Mouse (Mus musculus): ENCODE results near the gene Kat7. TPM values are rescaled to one million over a fixed set of nuclear protein-coding genes. Genes with fewer than 3 reads are reported as not detected.

Kat7 gene
- total RNA-seq (2017): 81.0 and 90.4 TPM in 2 replicates

DNA sequence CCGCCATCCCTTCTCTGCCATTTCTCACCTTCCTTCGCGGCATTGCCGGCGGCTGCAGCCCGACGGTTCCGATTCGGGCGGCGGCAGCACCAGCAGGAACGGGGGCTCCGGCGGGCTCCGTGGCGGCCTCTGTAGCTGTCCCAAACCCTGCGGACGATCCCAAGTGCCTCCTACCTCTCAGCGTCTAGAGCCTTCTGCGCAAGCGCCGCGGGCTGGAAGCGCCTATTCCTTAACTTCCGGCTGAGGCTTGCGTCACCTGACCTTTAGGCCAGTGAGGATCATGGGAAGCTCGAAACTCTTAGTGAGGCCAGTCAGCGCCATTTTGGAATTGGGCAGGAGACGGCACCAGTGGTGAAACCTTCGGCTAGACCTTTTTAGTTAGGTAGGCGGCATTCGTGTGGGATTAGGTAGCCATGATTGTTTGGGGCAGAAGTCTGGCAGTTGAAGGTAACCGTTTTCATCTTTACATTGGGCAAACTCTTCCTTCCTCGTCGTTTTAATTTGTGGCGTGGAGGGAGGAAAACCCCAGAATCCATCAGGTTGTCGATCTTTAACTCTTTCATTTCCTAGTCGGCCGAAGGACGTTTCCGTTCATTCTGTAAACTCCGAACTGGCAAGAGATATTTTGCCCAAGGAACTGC lies at the start of gene Kat7:
TSS of gene Kat7 (minus strand) at position 240 of the 641 bp plus-strand sequence.
- peak; percentile 88 to 90 for ATAC-seq (replicated peaks in 1 of 2; ENCODE audit: insufficient read depth in 1 of 2, low FRiP score in 2 of 2, low TSS enrichment in 1 of 2, low read depth in 1 of 2, poor library complexity in 2 of 2, severe bottlenecking in 2 of 2)

- no peak for ATAC-seq (replicated peaks in 1 of 2; ENCODE audit: insufficient read depth in 1 of 2, low FRiP score in 2 of 2, low TSS enrichment in 1 of 2, low read depth in 1 of 2, poor library complexity in 2 of 2, severe bottlenecking in 2 of 2)
Measured at GRCm38 (mm10) chr11:95358263-95358662, 48.2 kb upstream of the Kat7 start.

- ATAC-seq (replicated peaks in 1 of 2; ENCODE audit: insufficient read depth in 1 of 2, low FRiP score in 2 of 2, low TSS enrichment in 1 of 2, low read depth in 1 of 2, poor library complexity in 2 of 2, severe bottlenecking in 2 of 2): peak; percentile 81 to 82
Measured at GRCm38 (mm10) chr11:95356469-95357273, 46.6 kb upstream of the Kat7 start.

GRCm38 (mm10) chr11:95356039-95356438 lies 46.0 kb upstream of the Kat7 start:
- ATAC-seq (replicated peaks in 1 of 2; ENCODE audit: insufficient read depth in 1 of 2, low FRiP score in 2 of 2, low TSS enrichment in 1 of 2, low read depth in 1 of 2, poor library complexity in 2 of 2, severe bottlenecking in 2 of 2): no peak

- no peak for ATAC-seq (replicated peaks in 1 of 2; ENCODE audit: insufficient read depth in 1 of 2, low FRiP score in 2 of 2, low TSS enrichment in 1 of 2, low read depth in 1 of 2, poor library complexity in 2 of 2, severe bottlenecking in 2 of 2)
Measured at GRCm38 (mm10) chr11:95355661-95356011, 45.6 kb upstream of the Kat7 start.

DNA sequence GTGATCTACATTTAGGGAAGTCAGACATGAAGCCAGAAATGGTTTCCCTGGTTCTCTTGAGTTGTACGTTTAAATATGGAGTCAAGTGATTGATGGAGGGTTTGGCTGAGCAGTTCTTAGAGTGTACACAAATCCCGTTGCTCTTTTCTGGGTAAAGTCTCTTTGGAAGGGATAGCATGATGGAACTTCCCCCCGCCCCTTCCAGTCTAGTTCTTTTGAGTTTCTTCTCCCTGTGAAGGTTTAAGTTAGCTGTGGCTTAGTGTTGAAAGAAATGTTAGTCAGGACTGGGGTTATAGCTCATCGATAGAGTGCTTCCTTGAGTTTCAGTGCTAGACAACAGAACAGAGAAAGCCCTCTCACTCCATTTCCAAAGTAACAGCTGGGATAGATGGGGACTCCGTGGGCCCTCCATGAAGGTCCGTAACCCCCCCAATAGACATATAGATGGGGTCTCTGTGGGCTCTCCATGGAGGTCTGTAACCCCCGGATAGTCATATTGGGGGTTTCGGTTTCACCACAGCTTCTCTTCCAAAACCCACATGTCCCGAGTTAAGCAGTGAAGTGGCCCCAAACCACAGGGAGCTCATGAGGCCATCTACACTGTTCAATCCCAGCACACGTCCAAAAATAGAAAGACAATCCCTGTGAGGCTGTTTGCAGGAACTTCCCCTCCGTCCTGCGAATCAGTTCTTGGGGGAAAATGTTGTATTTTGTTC lies 45.1 kb upstream of the Kat7 start:
- no peak for ATAC-seq (replicated peaks in 1 of 2; ENCODE audit: insufficient read depth in 1 of 2, low FRiP score in 2 of 2, low TSS enrichment in 1 of 2, low read depth in 1 of 2, poor library complexity in 2 of 2, severe bottlenecking in 2 of 2)

DNA sequence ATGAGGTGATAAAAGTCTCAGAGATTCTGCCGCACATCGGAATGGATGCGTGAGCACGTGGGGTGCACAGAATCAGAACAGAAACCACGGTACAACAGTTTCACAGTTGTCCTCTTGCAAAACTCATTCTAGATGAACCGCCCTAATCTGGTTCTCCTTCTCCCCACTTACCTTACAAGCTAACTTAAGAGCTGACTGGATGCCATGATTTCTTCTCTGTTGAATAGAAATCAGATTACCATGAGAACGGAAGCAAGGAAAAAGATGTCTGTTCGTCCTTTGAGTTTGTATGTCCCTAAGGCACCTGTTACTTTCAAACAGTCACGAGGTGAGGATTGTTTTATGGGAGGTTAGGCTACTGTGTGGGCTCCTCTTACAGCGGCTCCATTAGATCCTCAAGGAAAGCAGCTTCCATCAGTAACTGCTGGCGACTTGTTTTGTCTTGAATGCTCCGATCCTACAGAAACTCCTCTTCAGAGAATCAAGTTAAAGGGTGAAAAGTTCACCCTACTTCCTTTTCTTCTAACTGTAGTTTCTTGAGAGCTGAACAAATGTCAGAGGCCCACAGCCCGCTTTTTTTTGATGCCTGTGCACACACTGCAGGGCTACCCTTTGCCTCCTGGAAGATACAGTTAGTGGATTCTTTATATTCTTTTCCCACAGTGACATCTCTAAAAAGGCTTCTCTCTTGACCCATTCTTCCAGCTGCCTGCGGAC lies 44.3 kb upstream of the Kat7 start:
- no peak for ATAC-seq (replicated peaks in 1 of 2; ENCODE audit: insufficient read depth in 1 of 2, low FRiP score in 2 of 2, low TSS enrichment in 1 of 2, low read depth in 1 of 2, poor library complexity in 2 of 2, severe bottlenecking in 2 of 2)

DNA sequence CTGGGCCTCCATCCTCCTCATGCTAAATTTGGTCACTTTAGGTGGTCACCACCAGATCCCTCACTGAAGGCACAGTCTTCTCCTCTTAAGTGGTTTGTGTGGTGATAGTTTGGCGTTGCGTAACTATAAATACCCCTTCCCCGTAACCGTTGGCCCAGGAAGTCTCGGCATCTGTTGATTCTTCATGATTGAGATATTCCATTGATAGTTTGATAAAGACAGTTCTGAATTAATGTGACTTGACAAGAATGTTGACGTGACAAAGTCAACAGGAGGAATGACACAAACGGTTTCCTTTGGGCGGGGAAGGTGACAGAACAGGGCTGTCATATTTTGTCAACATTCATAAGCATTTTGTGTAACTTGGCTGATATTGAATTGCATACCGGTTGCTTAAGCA lies 43.2 kb upstream of the Kat7 start:
- ATAC-seq (replicated peaks in 1 of 2; ENCODE audit: insufficient read depth in 1 of 2, low FRiP score in 2 of 2, low TSS enrichment in 1 of 2, low read depth in 1 of 2, poor library complexity in 2 of 2, severe bottlenecking in 2 of 2): no peak

DNA sequence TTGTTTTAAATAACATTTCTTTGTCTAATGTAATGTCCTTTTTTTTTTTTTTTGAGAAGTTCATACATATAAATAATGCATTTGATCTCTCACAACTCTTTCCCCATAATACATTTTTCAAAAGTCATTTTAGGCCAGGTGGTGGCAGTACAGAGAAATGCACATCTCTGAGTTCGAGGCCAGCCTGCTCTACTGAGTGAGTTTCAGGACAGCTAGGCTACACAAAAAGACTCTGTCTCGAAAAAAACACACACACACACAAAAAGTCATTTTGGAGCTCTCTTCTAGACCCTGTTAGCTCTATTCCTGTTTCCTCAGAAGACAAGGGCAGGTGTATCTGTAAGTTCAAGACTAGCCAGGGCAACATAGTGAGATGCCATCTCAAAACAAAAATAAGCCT lies 42.6 kb upstream of the Kat7 start:
- no peak for ATAC-seq (replicated peaks in 1 of 2; ENCODE audit: insufficient read depth in 1 of 2, low FRiP score in 2 of 2, low TSS enrichment in 1 of 2, low read depth in 1 of 2, poor library complexity in 2 of 2, severe bottlenecking in 2 of 2)

DNA sequence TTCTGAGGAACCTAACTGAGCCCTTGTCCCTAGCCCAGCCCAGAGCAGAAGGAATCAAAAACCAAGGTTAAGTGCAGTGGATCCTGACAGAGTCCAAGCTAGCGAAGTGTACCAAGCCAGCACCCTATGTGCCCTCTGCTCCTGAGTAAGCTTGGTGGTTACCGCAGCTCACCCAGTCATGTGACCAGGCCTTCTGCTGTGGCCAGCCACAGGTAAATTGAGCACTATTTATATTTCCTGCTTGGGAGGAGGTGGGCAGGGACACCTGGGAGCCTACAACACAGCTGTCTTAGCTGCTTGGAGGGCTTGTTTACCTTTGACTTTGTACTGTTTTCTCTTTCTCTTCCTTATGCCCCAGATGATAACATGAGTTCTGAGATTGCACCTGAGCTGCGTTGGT lies 40.9 kb upstream of the Kat7 start:
- ATAC-seq (replicated peaks in 1 of 2; ENCODE audit: insufficient read depth in 1 of 2, low FRiP score in 2 of 2, low TSS enrichment in 1 of 2, low read depth in 1 of 2, poor library complexity in 2 of 2, severe bottlenecking in 2 of 2): no peak

DNA sequence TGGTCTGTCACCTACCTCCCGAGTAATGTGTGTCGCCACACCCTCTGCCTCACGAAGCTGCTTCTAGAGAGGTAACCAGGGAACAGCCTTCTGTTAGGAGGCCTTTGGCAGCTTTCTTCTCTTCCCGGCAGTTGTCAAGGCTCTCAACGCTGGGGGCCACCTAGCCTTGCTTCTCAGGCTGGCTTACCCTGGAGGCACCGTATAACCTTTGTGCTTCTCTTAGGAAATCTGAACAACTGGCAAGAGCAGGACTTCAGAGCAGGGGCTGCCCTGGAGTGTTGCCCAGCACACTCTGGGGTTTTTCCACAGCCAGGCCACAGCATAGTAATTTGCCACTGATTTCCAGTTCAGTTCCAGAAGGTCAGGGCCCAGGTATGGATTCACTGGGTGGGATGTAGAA lies 40.2 kb upstream of the Kat7 start:
- ATAC-seq (replicated peaks in 1 of 2; ENCODE audit: insufficient read depth in 1 of 2, low FRiP score in 2 of 2, low TSS enrichment in 1 of 2, low read depth in 1 of 2, poor library complexity in 2 of 2, severe bottlenecking in 2 of 2): no peak

- no peak for ATAC-seq (replicated peaks in 1 of 2; ENCODE audit: insufficient read depth in 1 of 2, low FRiP score in 2 of 2, low TSS enrichment in 1 of 2, low read depth in 1 of 2, poor library complexity in 2 of 2, severe bottlenecking in 2 of 2)
Measured at GRCm38 (mm10) chr11:95344181-95344580, 34.1 kb upstream of the Kat7 start.

DNA sequence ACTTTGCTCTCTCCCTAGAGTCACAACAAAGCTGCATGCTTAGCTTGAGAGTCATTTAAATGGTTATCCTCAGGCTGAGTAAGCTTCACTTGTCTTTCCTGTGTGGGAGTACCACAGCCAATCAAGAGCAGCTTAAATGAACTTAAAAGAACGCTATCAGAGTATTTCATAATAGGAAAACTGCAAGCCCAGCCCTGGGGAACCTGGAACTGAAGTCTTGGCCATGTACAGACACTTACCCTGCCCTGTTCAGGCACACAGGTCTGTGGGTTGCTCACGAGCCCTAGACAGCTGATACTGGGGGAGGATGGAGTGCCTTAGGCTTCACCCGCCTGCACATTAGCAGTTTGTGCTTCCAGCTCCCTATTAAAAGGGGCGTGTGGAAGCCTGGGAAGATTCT lies 33.1 kb upstream of the Kat7 start:
- ATAC-seq (replicated peaks in 1 of 2; ENCODE audit: insufficient read depth in 1 of 2, low FRiP score in 2 of 2, low TSS enrichment in 1 of 2, low read depth in 1 of 2, poor library complexity in 2 of 2, severe bottlenecking in 2 of 2): no peak

GRCm38 (mm10) chr11:95340664-95341063 lies 30.6 kb upstream of the Kat7 start:
- ATAC-seq (replicated peaks in 1 of 2; ENCODE audit: insufficient read depth in 1 of 2, low FRiP score in 2 of 2, low TSS enrichment in 1 of 2, low read depth in 1 of 2, poor library complexity in 2 of 2, severe bottlenecking in 2 of 2): no peak

- ATAC-seq (replicated peaks in 1 of 2; ENCODE audit: insufficient read depth in 1 of 2, low FRiP score in 2 of 2, low TSS enrichment in 1 of 2, low read depth in 1 of 2, poor library complexity in 2 of 2, severe bottlenecking in 2 of 2): no peak
Measured at GRCm38 (mm10) chr11:95340259-95340658, 30.2 kb upstream of the Kat7 start.

GRCm38 (mm10) chr11:95339471-95340021 lies 29.5 kb upstream of the Kat7 start:
- no peak for ATAC-seq (replicated peaks in 1 of 2; ENCODE audit: insufficient read depth in 1 of 2, low FRiP score in 2 of 2, low TSS enrichment in 1 of 2, low read depth in 1 of 2, poor library complexity in 2 of 2, severe bottlenecking in 2 of 2)

- no peak for ATAC-seq (replicated peaks in 1 of 2; ENCODE audit: insufficient read depth in 1 of 2, low FRiP score in 2 of 2, low TSS enrichment in 1 of 2, low read depth in 1 of 2, poor library complexity in 2 of 2, severe bottlenecking in 2 of 2)
Measured at GRCm38 (mm10) chr11:95337846-95338342, 27.8 kb upstream of the Kat7 start.

Measured in hematopoietic stem cell, adult 5-6 weeks (primary cell).